Mouse (Mus musculus): ENCODE results near the gene St3gal4. TPM values are rescaled to one million over a fixed set of nuclear protein-coding genes. Genes with fewer than 3 reads are reported as not detected.

The St3gal4 gene
- polyA plus RNA-seq, 1 experiment: 11.6 TPM

DNA sequence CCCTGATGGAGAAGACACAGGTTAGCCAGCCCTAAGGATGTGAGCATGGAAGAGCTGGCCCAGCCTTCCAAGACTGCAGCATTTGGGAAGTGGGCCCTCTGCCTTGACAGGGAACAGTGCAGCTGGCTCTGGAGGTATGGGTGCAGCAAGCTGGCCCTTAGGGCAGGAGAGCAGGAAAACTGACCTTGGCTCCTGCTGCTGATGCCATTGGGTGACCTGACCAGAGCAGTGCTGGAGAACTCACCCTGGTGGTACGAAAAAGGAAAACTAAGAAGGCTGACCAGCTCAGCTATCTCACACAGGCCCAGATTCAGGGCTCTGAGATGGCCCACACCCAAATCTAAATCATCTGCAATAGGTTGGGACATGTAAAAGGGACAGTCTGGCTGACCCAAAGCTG is 26.8 kb upstream of the St3gal4 start:
- TF ChIP-seq CTCF (IDR thresholded peaks at IDR 0.05; ENCODE audit: extremely low read depth, insufficient read depth, insufficient read length, insufficient replicate concordance) (no peak), POLR2A (IDR thresholded peaks at IDR 0.05; ENCODE audit: low read depth, low read length) (no peak)
- Histone ChIP-seq H3K4me1 (ENCODE audit: control insufficient read depth, insufficient read depth, insufficient read length) (no peaks in the 10 kb centered on the region), H3K27ac (ENCODE audit: insufficient read depth, low read length) (no peak overlapping the region), H3K4me3 (ENCODE audit: extremely low read depth, insufficient read depth, insufficient read length) (no peak overlapping the region), H3K27me3 (ENCODE audit: control insufficient read depth, insufficient read depth, low read length) (no peaks in the 10 kb centered on the region), H3K36me3 (ENCODE audit: control insufficient read depth, insufficient read depth, low read length) (no peaks in the 10 kb centered on the region)
- 100% methylated on average over 1 of the region's 1 CpGs for WGBS
- DNase-seq (ENCODE audit: low read depth in 1 of 2, low spot score in 2 of 2): no peak

DNA sequence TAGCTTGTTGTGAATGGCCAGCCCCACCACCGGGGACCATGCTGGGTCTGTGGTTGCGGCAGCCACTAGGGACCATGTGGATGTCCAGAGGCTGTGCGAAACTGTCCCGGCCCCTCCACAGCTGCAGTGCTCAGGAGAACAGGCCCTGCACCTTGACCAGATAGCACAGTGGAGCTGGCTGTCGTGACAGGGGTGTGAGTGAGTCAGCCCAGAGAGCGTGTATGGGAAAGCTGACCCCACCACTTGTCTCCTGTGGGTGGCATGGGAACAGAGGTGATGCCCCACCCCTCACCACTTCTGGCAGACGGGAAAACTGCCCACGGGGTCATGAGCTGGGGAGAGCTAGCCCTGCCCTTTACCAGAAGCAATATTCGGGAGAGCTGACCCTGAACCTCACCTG is 26.1 kb upstream of the St3gal4 start:
- 92% methylated on average over 9 of the region's 9 CpGs for WGBS
- Histone ChIP-seq H3K36me3 (ENCODE audit: control insufficient read depth, insufficient read depth, low read length) (no peaks in the 10 kb centered on the region), H3K27me3 (ENCODE audit: control insufficient read depth, insufficient read depth, low read length) (no peaks in the 10 kb centered on the region), H3K27ac (ENCODE audit: insufficient read depth, low read length) (no peak overlapping the region), H3K4me3 (ENCODE audit: extremely low read depth, insufficient read depth, insufficient read length) (no peak overlapping the region), H3K4me1 (ENCODE audit: control insufficient read depth, insufficient read depth, insufficient read length) (no peaks in the 10 kb centered on the region)
- no peak for DNase-seq (ENCODE audit: low read depth in 1 of 2, low spot score in 2 of 2)
- no peak for TF ChIP-seq CTCF (IDR thresholded peaks at IDR 0.05; ENCODE audit: extremely low read depth, insufficient read depth, insufficient read length, insufficient replicate concordance)
- no peak for TF ChIP-seq POLR2A (IDR thresholded peaks at IDR 0.05; ENCODE audit: low read depth, low read length)

DNA sequence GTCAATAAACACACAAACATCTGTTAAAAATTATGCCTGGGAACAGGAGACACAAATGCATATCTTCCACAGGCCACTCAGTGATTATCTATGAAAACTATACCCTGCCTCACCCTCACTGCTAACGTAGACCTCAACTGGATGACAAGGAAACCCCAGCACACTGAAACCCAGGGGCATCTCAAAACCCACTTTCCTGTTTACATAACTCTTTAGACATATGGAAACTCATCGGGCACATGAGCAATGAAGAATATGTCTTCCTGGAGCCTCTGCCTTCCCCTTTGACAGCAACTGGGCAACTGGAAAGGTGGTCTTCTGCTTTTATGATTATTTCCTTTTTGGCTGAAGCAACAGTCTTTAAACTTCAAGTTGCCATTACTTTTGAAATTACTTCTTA is 23.2 kb upstream of the St3gal4 start:
- Histone ChIP-seq H3K27me3 (ENCODE audit: control insufficient read depth, insufficient read depth, low read length) (no peaks in the 10 kb centered on the region), H3K4me3 (ENCODE audit: extremely low read depth, insufficient read depth, insufficient read length) (no peak overlapping the region), H3K4me1 (ENCODE audit: control insufficient read depth, insufficient read depth, insufficient read length) (no peaks in the 10 kb centered on the region), H3K36me3 (ENCODE audit: control insufficient read depth, insufficient read depth, low read length) (no peaks in the 10 kb centered on the region), H3K27ac (ENCODE audit: insufficient read depth, low read length) (no peak overlapping the region)
- 41% methylated on average over 2 of the region's 2 CpGs for WGBS
- no peak for TF ChIP-seq CTCF (IDR thresholded peaks at IDR 0.05; ENCODE audit: extremely low read depth, insufficient read depth, insufficient read length, insufficient replicate concordance)
- no peak for TF ChIP-seq POLR2A (IDR thresholded peaks at IDR 0.05; ENCODE audit: low read depth, low read length)
- no peak for DNase-seq (ENCODE audit: low read depth in 1 of 2, low spot score in 2 of 2)

DNA sequence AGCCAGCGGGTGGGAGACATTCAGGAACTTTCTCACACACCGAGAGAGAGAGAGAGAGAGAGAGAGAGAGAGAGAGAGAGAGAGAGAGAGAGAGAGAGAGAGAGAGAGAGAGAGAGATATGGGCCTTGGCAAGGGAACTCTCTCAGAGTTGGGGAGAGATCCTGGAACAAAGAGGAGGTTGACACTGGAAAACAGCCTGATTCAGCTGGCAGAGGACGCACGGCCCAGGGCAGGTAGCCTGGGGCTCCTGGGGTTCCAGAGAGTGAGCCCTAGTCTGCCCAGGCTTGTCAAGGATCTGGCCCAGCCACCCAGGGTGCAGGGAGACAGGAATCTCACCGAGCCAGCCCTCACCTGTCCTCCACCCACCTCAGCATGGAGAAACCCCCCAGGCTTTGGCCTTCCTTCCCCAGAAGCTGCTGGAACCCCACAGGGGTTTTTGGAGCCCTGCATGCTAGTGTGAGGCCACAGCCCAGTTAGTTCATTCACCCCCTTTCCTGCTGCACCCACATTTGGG is 20.2 kb upstream of the St3gal4 start:
- no peak for DNase-seq (ENCODE audit: low read depth in 1 of 2, low spot score in 2 of 2)
- H3K4me3 ChIP-seq (ENCODE audit: extremely low read depth, insufficient read depth, insufficient read length): no peak overlapping the region
- H3K4me1 ChIP-seq (ENCODE audit: control insufficient read depth, insufficient read depth, insufficient read length): no peaks in the 10 kb centered on the region
- TF ChIP-seq CTCF (IDR thresholded peaks at IDR 0.05; ENCODE audit: extremely low read depth, insufficient read depth, insufficient read length, insufficient replicate concordance): no peak
- no peak for TF ChIP-seq POLR2A (IDR thresholded peaks at IDR 0.05; ENCODE audit: low read depth, low read length)
- peaks cover 1% of the 10 kb centered on the region; the same call in 1 of the 2 replicates for H3K36me3 ChIP-seq (ENCODE audit: control insufficient read depth, insufficient read depth, low read length)
- H3K27me3 ChIP-seq (ENCODE audit: control insufficient read depth, insufficient read depth, low read length): no peaks in the 10 kb centered on the region
- no peak overlapping the region for H3K27ac ChIP-seq (ENCODE audit: insufficient read depth, low read length)
- WGBS: 95% methylated on average over 5 of the region's 5 CpGs

DNA sequence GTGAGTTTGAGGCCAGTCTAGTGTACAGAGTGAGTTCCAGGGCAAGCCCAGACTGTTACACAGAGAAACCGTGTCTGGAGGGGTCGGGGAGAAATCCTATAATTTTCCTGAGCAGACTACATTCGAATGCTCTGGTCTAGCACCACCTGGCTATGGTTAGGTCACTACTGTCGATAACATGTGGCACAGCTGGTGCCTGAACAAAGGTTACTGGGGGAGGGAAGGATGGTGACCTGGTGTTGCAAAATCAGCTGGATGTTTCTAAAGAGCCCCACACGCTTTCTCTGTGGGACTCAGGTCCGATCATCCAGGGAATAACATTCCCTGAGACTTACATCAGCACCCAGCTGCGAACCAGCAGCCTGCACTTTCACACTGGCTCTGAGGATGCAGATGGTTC is 19.0 kb upstream of the St3gal4 start:
- no peak overlapping the region for H3K27ac ChIP-seq (ENCODE audit: insufficient read depth, low read length)
- H3K36me3 ChIP-seq (ENCODE audit: control insufficient read depth, insufficient read depth, low read length): peaks cover 1% of the 10 kb centered on the region; the same call in 1 of the 2 replicates
- no peaks in the 10 kb centered on the region for H3K4me1 ChIP-seq (ENCODE audit: control insufficient read depth, insufficient read depth, insufficient read length)
- no peak for DNase-seq (ENCODE audit: low read depth in 1 of 2, low spot score in 2 of 2)
- no peaks in the 10 kb centered on the region for H3K27me3 ChIP-seq (ENCODE audit: control insufficient read depth, insufficient read depth, low read length)
- TF ChIP-seq POLR2A (IDR thresholded peaks at IDR 0.05; ENCODE audit: low read depth, low read length): no peak
- no peak overlapping the region for H3K4me3 ChIP-seq (ENCODE audit: extremely low read depth, insufficient read depth, insufficient read length)
- WGBS: 92% methylated on average over 7 of the region's 7 CpGs

DNA sequence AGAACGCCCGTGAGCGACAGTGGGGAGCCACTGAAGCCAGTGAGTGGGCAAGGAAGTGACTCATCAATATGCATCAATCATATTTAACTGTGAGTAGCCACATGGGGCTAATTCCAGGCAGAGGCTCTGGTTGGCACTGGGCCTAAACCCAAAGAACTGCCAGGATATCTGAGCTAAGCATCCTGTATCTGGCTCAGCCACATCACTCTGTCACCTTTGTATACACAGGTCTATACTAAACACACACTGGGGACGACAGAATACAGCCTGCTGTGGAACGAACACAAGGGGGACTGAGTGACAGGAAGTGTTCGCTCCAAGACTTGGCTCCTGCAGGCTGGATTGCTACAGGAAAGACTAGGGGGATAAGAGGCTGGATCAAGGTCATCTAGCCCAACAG is 16.5 kb upstream of the St3gal4 start:
- Histone ChIP-seq H3K27ac (ENCODE audit: insufficient read depth, low read length) (no peak overlapping the region), H3K36me3 (ENCODE audit: control insufficient read depth, insufficient read depth, low read length) (peaks cover 1% of the 10 kb centered on the region), H3K4me1 (ENCODE audit: control insufficient read depth, insufficient read depth, insufficient read length) (no peaks in the 10 kb centered on the region), H3K27me3 (ENCODE audit: control insufficient read depth, insufficient read depth, low read length) (no peaks in the 10 kb centered on the region), H3K4me3 (ENCODE audit: extremely low read depth, insufficient read depth, insufficient read length) (no peak overlapping the region)
- 74% methylated on average over 6 of the region's 6 CpGs for WGBS
- no peak for DNase-seq (ENCODE audit: low read depth in 1 of 2, low spot score in 2 of 2)
- TF ChIP-seq POLR2A (IDR thresholded peaks at IDR 0.05; ENCODE audit: low read depth, low read length): no peak
- TF ChIP-seq CTCF (IDR thresholded peaks at IDR 0.05; ENCODE audit: extremely low read depth, insufficient read depth, insufficient read length, insufficient replicate concordance): no peak

DNA sequence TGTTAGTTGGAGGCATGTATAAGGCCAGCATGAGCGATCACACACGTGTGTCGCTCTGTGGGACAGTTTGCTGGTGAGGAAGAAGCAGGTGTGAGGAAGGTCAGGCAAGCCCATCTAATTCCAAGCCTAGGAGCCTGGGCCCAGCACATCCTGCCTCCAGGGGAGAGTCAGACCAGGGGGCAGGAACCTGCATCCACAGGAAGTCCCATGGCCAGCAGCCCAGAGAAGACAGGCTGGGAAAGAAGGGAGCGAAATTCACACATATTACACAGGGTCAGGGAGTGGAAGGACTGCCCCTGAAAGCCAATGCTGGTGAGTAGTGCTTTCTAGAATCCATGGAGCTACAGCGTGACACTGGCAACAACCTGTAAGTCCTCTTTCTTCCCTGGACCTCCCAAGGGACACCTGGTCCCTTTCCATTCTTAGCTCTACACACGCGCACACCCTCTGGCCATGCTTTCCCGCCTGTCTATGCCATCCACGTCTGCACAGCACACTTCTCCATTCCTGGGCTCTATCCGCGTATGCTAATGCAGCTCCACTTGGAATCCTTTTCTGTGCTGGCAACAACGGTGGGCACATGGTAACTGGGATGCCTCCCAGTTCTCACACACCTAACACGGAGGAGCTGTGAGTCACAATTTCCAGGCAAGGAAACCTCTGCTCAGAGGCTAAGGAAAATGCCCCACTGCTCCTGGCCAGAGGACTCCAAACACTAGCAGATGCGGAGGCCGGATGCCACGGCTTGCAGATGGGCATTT is 12.7 kb upstream of the St3gal4 start:
- Histone ChIP-seq H3K27me3 (ENCODE audit: control insufficient read depth, insufficient read depth, low read length) (no peaks in the 10 kb centered on the region), H3K4me3 (ENCODE audit: extremely low read depth, insufficient read depth, insufficient read length) (no peak overlapping the region), H3K27ac (ENCODE audit: insufficient read depth, low read length) (no peak overlapping the region), H3K36me3 (ENCODE audit: control insufficient read depth, insufficient read depth, low read length) (peaks cover 6% of the 10 kb centered on the region), H3K4me1 (ENCODE audit: control insufficient read depth, insufficient read depth, insufficient read length) (no peaks in the 10 kb centered on the region)
- no peak for DNase-seq (ENCODE audit: low read depth in 1 of 2, low spot score in 2 of 2)
- TF ChIP-seq CTCF (IDR thresholded peaks at IDR 0.05; ENCODE audit: extremely low read depth, insufficient read depth, insufficient read length, insufficient replicate concordance): no peak
- no peak for TF ChIP-seq POLR2A (IDR thresholded peaks at IDR 0.05; ENCODE audit: low read depth, low read length)
- 92% methylated on average over 16 of the region's 16 CpGs for WGBS
